Mouse (Mus musculus): ENCODE results near the gene Ap1m2.

- TF ChIP-seq POLR2A (IDR thresholded peaks at IDR 0.05; ENCODE audit: insufficient read depth, low read depth, low read length): no peak
- TF ChIP-seq CTCF (IDR thresholded peaks at IDR 0.05; ENCODE audit: insufficient read depth, low read depth, low read length): no peak
Measured at GRCm38 (mm10) chr9:21264272-21264999, 47.7 kb downstream of the Ap1m2 start.

All from olfactory bulb, adult 2 months (tissue).